ENCODE assay signal across 9 mouse cellular contexts in genomic region chr4:109983281-109984001, GRCm38 (mm10). TPM values are rescaled to one million over a fixed set of nuclear protein-coding genes. Genes with fewer than 3 reads are reported as not detected.
A peak's percentile ranks its signal among the peaks of the same experiment; 100 is the strongest.
DNase-seq lines count a peak whose midpoint lies in the region; ATAC-seq and TF ChIP-seq lines count a peak whose summit lies in the region.
"Had no signal": no experiment of that assay in that cellular context is flagged by ENCODE, and none has a peak within 500 bp of the region (broad histone marks: within the 10 kb centered on the region; RNA-seq: fewer than 3 reads in every experiment).

No protein-coding gene starts in this region.

- H3K27ac ChIP-seq in midbrain, embryonic 10.5 days (replicated peaks), result peak overlapping the region; percentile 75
- no peak overlapping the region for H3K27ac ChIP-seq in midbrain, postnatal 0 days (ENCODE audit: low read depth, low read length)
- no peak overlapping the region for H3K27ac ChIP-seq in intestine, postnatal 0 days (ENCODE audit: low read depth, low read length)
- no peak overlapping the region for H3K27ac ChIP-seq in stomach, embryonic 15.5 days

- ATAC-seq in midbrain, postnatal 0 days (ENCODE audit: low FRiP score), result no peak
- ATAC-seq in intestine, postnatal 0 days, result no peak
- ATAC-seq in stomach, embryonic 15.5 days (ENCODE audit: insufficient read depth, low FRiP score, low read depth), result no peak

- DNase-seq in adrenal gland, postnatal 10 days, result peak; percentile 14
- DNase-seq in adrenal gland, postnatal 25 days, result no peak
- DNase-seq in midbrain, embryonic 10.5 days (ENCODE audit: low spot score), result peak; percentile 53
- no peak for DNase-seq in midbrain, postnatal 0 days (ENCODE audit: low spot score)
- DNase-seq in spleen, adult 12 weeks (ENCODE audit: low spot score), result no peak
- DNase-seq in urinary bladder, postnatal 10 days (ENCODE audit: low spot score), result no peak

- H3K4me2 ChIP-seq in midbrain, postnatal 0 days (ENCODE audit: low read depth, low read length, poor library complexity, severe bottlenecking), result no peak overlapping the region
- peak overlapping the region; percentile 54 for H3K4me2 ChIP-seq in intestine, postnatal 0 days (replicated peaks; ENCODE audit: low read depth)
- peak overlapping the region; percentile 46 for H3K4me2 ChIP-seq in stomach, embryonic 15.5 days

- no peaks in the 10 kb centered on the region for H3K9me3 ChIP-seq in midbrain, embryonic 10.5 days (replicated peaks)
- no peaks in the 10 kb centered on the region for H3K9me3 ChIP-seq in midbrain, postnatal 0 days (ENCODE audit: low read length)
- H3K9me3 ChIP-seq in intestine, postnatal 0 days (ENCODE audit: control insufficient read depth), result no peaks in the 10 kb centered on the region
- no peaks in the 10 kb centered on the region for H3K9me3 ChIP-seq in stomach, embryonic 15.5 days

- H3K4me3 ChIP-seq in midbrain, embryonic 10.5 days, result peak overlapping the region; percentile 63
- no peak overlapping the region for H3K4me3 ChIP-seq in midbrain, postnatal 0 days (ENCODE audit: low read depth, low read length)
- H3K4me3 ChIP-seq in intestine, postnatal 0 days (ENCODE audit: low read depth, low read length), result peak overlapping the region; percentile 29
- peak overlapping the region; percentile 25 for H3K4me3 ChIP-seq in stomach, embryonic 15.5 days (replicated peaks)

- WGBS in midbrain, embryonic 10.5 days, result under 1% methylated on average over 49 of the region's 49 CpGs
- 3% methylated on average over 48 of the region's 49 CpGs for WGBS in midbrain, postnatal 0 days
- WGBS in intestine, postnatal 0 days, result 2% methylated on average over 49 of the region's 49 CpGs
- 1% methylated on average over 49 of the region's 49 CpGs for WGBS in stomach, embryonic 15.5 days

- peaks cover 18% of the 10 kb centered on the region for H3K36me3 ChIP-seq in midbrain, embryonic 10.5 days
- H3K36me3 ChIP-seq in midbrain, postnatal 0 days (ENCODE audit: insufficient read depth, low read length), result no peaks in the 10 kb centered on the region
- H3K36me3 ChIP-seq in intestine, postnatal 0 days (ENCODE audit: control insufficient read depth, insufficient read depth), result no peaks in the 10 kb centered on the region
- no peaks in the 10 kb centered on the region for H3K36me3 ChIP-seq in stomach, embryonic 15.5 days

- H3K27me3 ChIP-seq in midbrain, embryonic 10.5 days (ENCODE audit: low read depth, poor library complexity, severe bottlenecking), result peaks cover 100% of the 10 kb centered on the region
- peaks cover 84% of the 10 kb centered on the region for H3K27me3 ChIP-seq in midbrain, postnatal 0 days (ENCODE audit: insufficient read depth, low read length)
- H3K27me3 ChIP-seq in intestine, postnatal 0 days (replicated peaks; ENCODE audit: control insufficient read depth, insufficient read depth, low read length), result peaks cover 92% of the 10 kb centered on the region
- H3K27me3 ChIP-seq in stomach, embryonic 15.5 days (replicated peaks), result peaks cover 93% of the 10 kb centered on the region

- peaks cover 57% of the 10 kb centered on the region for H3K4me1 ChIP-seq in midbrain, embryonic 10.5 days
- H3K4me1 ChIP-seq in midbrain, postnatal 0 days (ENCODE audit: insufficient read depth, low read length), result no peaks in the 10 kb centered on the region
- no peaks in the 10 kb centered on the region for H3K4me1 ChIP-seq in intestine, postnatal 0 days (replicated peaks; ENCODE audit: control insufficient read depth, insufficient read depth, low read length)
- H3K4me1 ChIP-seq in stomach, embryonic 15.5 days, result peaks cover 28% of the 10 kb centered on the region

- TF ChIP-seq CTCF in midbrain, postnatal 0 days (IDR thresholded peaks at IDR 0.05), result no peak
- TF ChIP-seq CTCF in intestine, postnatal 0 days (IDR thresholded peaks at IDR 0.05; ENCODE audit: low read depth), result no peak

- no peak overlapping the region for H3K9ac ChIP-seq in midbrain, postnatal 0 days (replicated peaks; ENCODE audit: low read length, poor library complexity, severe bottlenecking)
- no peak overlapping the region for H3K9ac ChIP-seq in intestine, postnatal 0 days (ENCODE audit: low read depth, low read length)
- H3K9ac ChIP-seq in stomach, embryonic 15.5 days, result no peak overlapping the region

RNA-seq across cellular contexts. Expression of gene Dmrta2, which starts 5.6 kb away (rescaled TPM):
- total RNA-seq in adrenal gland, postnatal 10 days (2021), result under 1 TPM in 1 of 2 experiments, not detected in 1; 0.09 TPM
- total RNA-seq in adrenal gland, postnatal 25 days (2021), result 0.27 TPM in 1 of 2 replicates, not detected in the other
- 2.3 and 2.4 TPM in 2 replicates for polyA plus RNA-seq in midbrain, embryonic 10.5 days (2016; fragmentation: Nextera tagmentation; extraction: Ambion mirVana)
- total RNA-seq in midbrain, postnatal 0 days (2014; rRNA removed), result 1.4 and 3.7 TPM in 2 replicates
- polyA plus RNA-seq in midbrain, postnatal 0 days (2015; fragmentation: Nextera tagmentation; extraction: Ambion mirVana), result 0.43 and 0.44 TPM in 2 replicates
- not detected in 2 replicates for polyA plus RNA-seq in intestine, postnatal 0 days (2015; fragmentation: Nextera tagmentation; extraction: Ambion mirVana)
- polyA plus RNA-seq in stomach, embryonic 15.5 days (2015; fragmentation: Nextera tagmentation; extraction: Ambion mirVana), result 0.09 TPM in 1 of 2 replicates, not detected in the other
- total RNA-seq: neutrophil, adult 5-6 weeks had no signal

Comparison
In these comparisons a context has a peak if more than half of its experiments do, and no peak if none do; other contexts are left out.
1. DNase-seq: peak in adrenal gland, postnatal 10 days (single experiment) and midbrain, embryonic 10.5 days (single experiment); none in adrenal gland, postnatal 25 days (single experiment), midbrain, postnatal 0 days (single experiment), spleen, adult 12 weeks (single experiment) and urinary bladder, postnatal 10 days (single experiment).